Mouse (Mus musculus) MEL (cell line): ENCODE results near the gene Tecta. TPM values are rescaled to one million over a fixed set of nuclear protein-coding genes. Genes with fewer than 3 reads are reported as not detected.

Source experiments
- DNase-seq: peaks from one replicate; pipeline ENCODE4 v3.0.0; 2011; ENCODE audit warnings: low read depth, low spot score
- H3K27ac ChIP-seq: 2 replicates; pipeline ENCODE4 v1.5.1; 2012; ENCODE audit warnings: low read depth, mild to moderate bottlenecking, control low read depth, low read length, moderate library complexity; ENCODE audit not compliant: control insufficient read depth
- H3K27me3 ChIP-seq, 2 experiments: fragments of 150-350 bp in 1 of 2; sonication (generic) in 1 of 2; 2 replicates each; pipeline ENCODE4 v1.6.1; 2012; ENCODE audit warnings: low read length in 2 of 2, mild to moderate bottlenecking in 2 of 2, improper control_type of control experiment in 1 of 2, moderate library complexity in 1 of 2; ENCODE audit not compliant: insufficient read depth in 2 of 2, control insufficient read depth in 1 of 2
- H3K36me3 ChIP-seq, 2 experiments: 2 replicates each; pipeline ENCODE4 v1.6.1; 2012 to 2014; ENCODE audit warnings: low read length in 2 of 2, improper control_type of control experiment in 1 of 2, inconsistent platforms in 1 of 2, mild to moderate bottlenecking in 1 of 2; ENCODE audit not compliant: insufficient read depth in 2 of 2, control insufficient read depth in 1 of 2
- H3K4me1 ChIP-seq, 2 experiments: fragments of 150-350 bp in 1 of 2; sonication (generic) in 1 of 2; 2 replicates each; pipeline ENCODE4 v1.6.1; 2012; ENCODE audit warnings: low read length in 2 of 2, improper control_type of control experiment in 1 of 2, mild to moderate bottlenecking in 1 of 2; ENCODE audit not compliant: insufficient read depth in 2 of 2, control insufficient read depth in 1 of 2
- H3K4me3 ChIP-seq, 2 experiments: fragments of 150-350 bp in 1 of 2; sonication (generic) in 1 of 2; 2 replicates each; pipeline ENCODE4 v1.5.1; 2012; ENCODE audit warnings: low read depth in 2 of 2, low read length in 2 of 2, mild to moderate bottlenecking in 2 of 2, moderate library complexity in 2 of 2, control low read depth in 1 of 2, improper control_type of control experiment in 1 of 2; ENCODE audit not compliant: control insufficient read depth in 1 of 2, insufficient read depth in 1 of 2
- H3K79me2 ChIP-seq: 2 replicates; pipeline ENCODE4 v1.6.1; 2012; ENCODE audit warnings: mild to moderate bottlenecking, low read length, moderate library complexity; ENCODE audit not compliant: control insufficient read depth, poor library complexity, insufficient read depth
- H3K9ac ChIP-seq: 2 replicates; pipeline ENCODE4 v1.6.1; 2012; ENCODE audit warnings: low read depth, mild to moderate bottlenecking, control low read depth, low read length, moderate library complexity; ENCODE audit not compliant: control insufficient read depth, poor library complexity, severe bottlenecking
- H3K9me3 ChIP-seq: fragments of 150-350 bp; sonication (generic); replicated peaks from 2 replicates; pipeline ENCODE4 v1.6.1; 2012; ENCODE audit warnings: mild to moderate bottlenecking, low read length, improper control_type of control experiment, moderate library complexity; ENCODE audit not compliant: insufficient read depth
- E2F4 ChIP-seq: IDR thresholded peaks from 2 replicates; pipeline ENCODE4 v1.6.1; 2011; ENCODE audit warnings: low read depth, low read length, improper control_type of control experiment, borderline replicate concordance
- EP300 ChIP-seq, 2 experiments: IDR thresholded peaks; 2 replicates each; pipeline ENCODE4 v1.6.1; 2011; ENCODE audit warnings: improper control_type of control experiment in 2 of 2, low read length in 2 of 2, low read depth in 1 of 2, mild to moderate bottlenecking in 1 of 2
- ETS1 ChIP-seq: IDR thresholded peaks from 2 replicates; pipeline ENCODE4 v1.6.1; 2012; ENCODE audit warnings: low read depth, mild to moderate bottlenecking, inconsistent platforms, low read length, improper control_type of control experiment, moderate library complexity
- GABPA ChIP-seq: IDR thresholded peaks from 2 replicates; pipeline ENCODE4 v1.6.1; 2012; ENCODE audit warnings: low read depth, mild to moderate bottlenecking, inconsistent platforms, low read length, improper control_type of control experiment, moderate library complexity
- HCFC1 ChIP-seq: IDR thresholded peaks from 2 replicates; pipeline ENCODE4 v1.6.1; 2012; ENCODE audit warnings: low read depth, mild to moderate bottlenecking, inconsistent platforms, low read length, improper control_type of control experiment, moderate library complexity
- MAFK ChIP-seq: IDR thresholded peaks from 2 replicates; pipeline ENCODE4 v1.6.1; 2011; ENCODE audit warnings: low read depth, mild to moderate bottlenecking, low read length, improper control_type of control experiment, borderline replicate concordance
- MAX ChIP-seq: IDR thresholded peaks from 2 replicates; pipeline ENCODE4 v1.6.1; 2011; ENCODE audit warnings: low read length, improper control_type of control experiment
- MAZ ChIP-seq: IDR thresholded peaks from 2 replicates; pipeline ENCODE4 v1.6.1; 2012; ENCODE audit warnings: low read depth, mild to moderate bottlenecking, inconsistent platforms, low read length, improper control_type of control experiment
- MEF2A ChIP-seq: IDR thresholded peaks from 2 replicates; pipeline ENCODE4 v1.6.1; 2014; ENCODE audit warnings: low read depth, mild to moderate bottlenecking, inconsistent platforms, low read length, improper control_type of control experiment; ENCODE audit not compliant: poor library complexity, insufficient replicate concordance, severe bottlenecking; ENCODE audit errors: extremely low read depth
- SMC3 ChIP-seq: IDR thresholded peaks from 2 replicates; pipeline ENCODE4 v1.6.1; 2011; ENCODE audit warnings: low read depth, low read length, improper control_type of control experiment
- TAL1 ChIP-seq: IDR thresholded peaks from 2 replicates; pipeline ENCODE4 v1.6.1; 2012; ENCODE audit warnings: mild to moderate bottlenecking, inconsistent platforms, low read length, moderate library complexity, mixed read lengths
- UBTF ChIP-seq: IDR thresholded peaks from 2 replicates; pipeline ENCODE4 v1.6.1; 2012; ENCODE audit warnings: low read depth, mild to moderate bottlenecking, inconsistent platforms, low read length, improper control_type of control experiment, moderate library complexity, borderline replicate concordance; ENCODE audit not compliant: insufficient read depth
- USF1 ChIP-seq: IDR thresholded peaks from 2 replicates; pipeline ENCODE4 v1.6.1; 2014; ENCODE audit warnings: low read depth, mild to moderate bottlenecking, inconsistent platforms, low read length, improper control_type of control experiment, moderate library complexity
- USF2 ChIP-seq, 2 experiments: IDR thresholded peaks; 2 replicates each; pipeline ENCODE4 v1.6.1; 2011 to 2012; ENCODE audit warnings: improper control_type of control experiment in 2 of 2, low read length in 2 of 2, borderline replicate concordance in 1 of 2, inconsistent platforms in 1 of 2, low read depth in 1 of 2, mild to moderate bottlenecking in 1 of 2; ENCODE audit not compliant: insufficient read depth in 1 of 2
- ZC3H11A ChIP-seq: IDR thresholded peaks from 2 replicates; pipeline ENCODE4 v1.6.1; 2012; ENCODE audit warnings: low read depth, mild to moderate bottlenecking, inconsistent platforms, low read length, improper control_type of control experiment
- ZKSCAN1 ChIP-seq: IDR thresholded peaks from 2 replicates; pipeline ENCODE4 v1.6.1; 2012; ENCODE audit warnings: low read depth, mild to moderate bottlenecking, inconsistent platforms, low read length, improper control_type of control experiment, moderate library complexity
- ZMIZ1 ChIP-seq: IDR thresholded peaks from 2 replicates; pipeline ENCODE4 v1.6.1; 2012; ENCODE audit warnings: low read depth, mild to moderate bottlenecking, inconsistent platforms, low read length, improper control_type of control experiment, moderate library complexity
- ZNF384 ChIP-seq: IDR thresholded peaks from 2 replicates; pipeline ENCODE4 v1.6.1; 2012; ENCODE audit warnings: low read depth, mild to moderate bottlenecking, inconsistent platforms, low read length, improper control_type of control experiment
- polyA plus RNA-seq, 2 experiments: library from polyadenylated mRNA; stranded (reverse) in 1 of 2; unstranded in 1 of 2; fragments of >175 nt in 1 of 2; fragments of >200 nt in 1 of 2; gene quantifications; 2 replicates each; pipeline versions ENCODE4 v1.2.1 to v1.2.4; 2012; ENCODE audit warnings: low replicate concordance in 2 of 2, low read depth in 1 of 2; ENCODE audit not compliant: insufficient read length in 2 of 2, insufficient read depth in 1 of 2, missing spikeins in 1 of 2
- total RNA-seq: library from RNA; depleted of rRNA; stranded (reverse); fragments of 300-350 nt; gene quantifications from 2 replicates; pipeline ENCODE4 v1.2.3, GENCODE M21; 2012

Gene Tecta
- total and polyA plus RNA-seq, 3 experiments, result not detected

DNA sequence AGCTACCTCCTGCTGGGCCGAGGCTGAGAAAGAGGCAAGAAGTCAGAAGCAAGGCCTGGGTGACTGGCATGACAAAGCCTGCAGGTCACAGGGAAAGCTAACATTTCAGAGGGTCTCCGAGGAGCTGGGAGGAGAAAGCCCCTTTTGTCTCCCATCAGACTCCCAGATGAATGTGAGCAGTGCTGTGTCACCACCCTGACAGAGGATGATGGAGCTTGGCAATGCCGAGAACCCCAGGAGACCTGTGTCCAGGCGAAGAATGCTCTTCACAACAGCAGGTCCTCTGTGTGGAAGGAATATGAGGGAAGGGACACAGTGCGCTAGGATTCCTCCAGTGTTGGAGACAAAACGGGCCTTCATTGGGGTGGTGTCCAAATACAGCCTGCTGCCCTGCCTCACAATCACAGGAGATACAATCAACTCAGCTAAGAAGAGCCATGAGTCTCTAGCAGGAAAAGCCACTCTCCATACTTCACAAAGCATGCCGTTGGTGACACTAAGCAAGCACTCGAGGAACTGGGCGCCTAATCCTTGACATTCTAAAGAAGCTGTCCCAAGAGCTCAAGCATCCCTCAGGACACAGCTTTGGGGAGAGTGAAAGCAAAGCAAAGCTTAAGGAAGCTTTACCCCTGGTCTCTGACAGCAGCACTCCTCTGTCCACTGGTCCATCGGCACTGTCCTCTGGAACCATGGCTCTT, 27.1 kb upstream of the Tecta start:
- no peak for DNase-seq
- no peaks in the 10 kb centered on the region for H3K9me3 ChIP-seq
- H3K4me1 ChIP-seq, result no peaks in the 10 kb centered on the region
- no peak overlapping the region for H3K27ac ChIP-seq
- H3K4me3 ChIP-seq, result no peak overlapping the region
- H3K27me3 ChIP-seq, result no peaks in the 10 kb centered on the region
- H3K9ac ChIP-seq, result no peak overlapping the region
- peaks cover 0 to 24% of the 10 kb centered on the region in 2 experiments; a peak in 2 of 4 replicates for H3K36me3 ChIP-seq
- TF ChIP-seq USF2 (IDR thresholded peaks at IDR 0.05; ENCODE audit: borderline replicate concordance in 1 of 2, insufficient read depth in 1 of 2, low read depth in 1 of 2, low read length in 2 of 2), result no peak
- no peak for TF ChIP-seq HCFC1
- TF ChIP-seq ZNF384, result no peak
- no peak for TF ChIP-seq MAZ
- no peak for TF ChIP-seq MAX
- no peak for TF ChIP-seq ZKSCAN1
- TF ChIP-seq EP300 (IDR thresholded peaks at IDR 0.05; ENCODE audit: low read depth in 1 of 2, low read length in 2 of 2), result no peak
- H3K79me2 ChIP-seq, result no peaks in the 10 kb centered on the region

DNA sequence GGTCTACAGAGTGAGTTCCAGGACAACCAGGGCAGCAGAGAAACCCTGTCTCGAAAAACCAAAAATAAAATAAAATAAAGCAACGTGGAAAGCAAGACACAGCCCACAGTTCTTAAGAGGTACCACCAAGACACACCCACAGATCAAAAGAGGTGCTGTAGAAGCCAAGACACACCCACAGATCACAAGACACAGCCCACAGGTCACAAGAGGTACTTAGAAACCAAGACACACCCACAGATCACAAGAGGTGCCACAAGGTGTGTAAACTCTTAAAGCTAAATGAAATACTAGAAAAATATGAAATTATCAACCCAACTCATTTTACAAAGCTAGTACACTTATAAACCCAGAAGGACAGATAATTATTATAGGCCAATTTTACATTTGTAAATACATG, 23.9 kb upstream of the Tecta start:
- no peak overlapping the region for H3K27ac ChIP-seq
- TF ChIP-seq GABPA, result no peak
- TF ChIP-seq TAL1, result no peak
- no peak for TF ChIP-seq MAX
- no peak for TF ChIP-seq UBTF
- TF ChIP-seq E2F4, result no peak
- TF ChIP-seq MEF2A, result no peak
- no peak for TF ChIP-seq ZMIZ1
- TF ChIP-seq MAZ, result no peak
- TF ChIP-seq MAFK, result no peak
- no peak for TF ChIP-seq USF1
- TF ChIP-seq ZC3H11A, result no peak
- TF ChIP-seq ZNF384, result no peak
- no peak for TF ChIP-seq ETS1
- TF ChIP-seq SMC3, result no peak
- TF ChIP-seq, all 39 proteins: peak for 0
- no peak for DNase-seq
- no peaks in the 10 kb centered on the region for H3K9me3 ChIP-seq
- no peak overlapping the region for H3K9ac ChIP-seq
- no peaks in the 10 kb centered on the region for H3K27me3 ChIP-seq
- no peaks in the 10 kb centered on the region for H3K4me1 ChIP-seq
- H3K36me3 ChIP-seq, result peaks cover 0 to 12% of the 10 kb centered on the region in 2 experiments; a peak in 2 of 4 replicates
- no peak overlapping the region for H3K4me3 ChIP-seq
- no peaks in the 10 kb centered on the region for H3K79me2 ChIP-seq
